Mouse (Mus musculus) olfactory bulb, adult 2 months (tissue): ENCODE measurements around the gene Drd1. TPM values are rescaled to one million over a fixed set of nuclear protein-coding genes. Genes with fewer than 3 reads are reported as not detected.

Source experiments
- H3K27ac ChIP-seq: fragments of 200-500 bp; 2 replicates; pipeline ENCODE4 v1.5.1; 2012; ENCODE audit warnings: low read depth, low read length; ENCODE audit not compliant: insufficient read depth
- H3K4me1 ChIP-seq: fragments of 200-500 bp; 2 replicates; pipeline ENCODE4 v1.6.1; 2012; ENCODE audit warnings: low read length; ENCODE audit not compliant: control insufficient read depth, insufficient read depth
- H3K4me3 ChIP-seq: fragments of 200-500 bp; 2 replicates; pipeline ENCODE4 v1.5.1; 2012; ENCODE audit warnings: mild to moderate bottlenecking, low read depth, low read length, moderate library complexity; ENCODE audit not compliant: insufficient read depth
- CTCF ChIP-seq: fragments of 200-500 bp; IDR thresholded peaks from 2 replicates; pipeline ENCODE4 v1.5.1; 2012; ENCODE audit warnings: low read depth, mild to moderate bottlenecking, low read length, moderate library complexity; ENCODE audit not compliant: insufficient read depth
- POLR2A ChIP-seq: fragments of 200-500 bp; IDR thresholded peaks from 2 replicates; pipeline ENCODE4 v1.6.1; 2012; ENCODE audit warnings: mild to moderate bottlenecking, low read depth, low read length, moderate library complexity; ENCODE audit not compliant: insufficient read depth
- WGBS: fragments of 180-500 bp; shearing (Covaris S2); methylation state at CpG from one replicate; pipeline ENCODE4 v1.1.7; 2018; 5-methylcytosine and 5-hydroxymethylcytosine counted together
- polyA plus RNA-seq: library from polyadenylated mRNA; stranded (reverse); fragments of >200 nt; gene quantifications from 2 replicates; pipeline ENCODE4 v1.2.4, GENCODE M21; 2012; ENCODE audit warnings: low replicate concordance; ENCODE audit not compliant: missing spikeins, insufficient read depth, insufficient read length

Drd1 gene
- not detected in 2 replicates for polyA plus RNA-seq

GRCm38 (mm10) chr13:54055448-54055861, at the start of gene Drd1:
Gene Drd1 (minus strand): TSS chr13:54055705.
- no peak within 1 kb of the TSS for H3K27ac ChIP-seq
- WGBS = 2% methylated on average over 31 of the region's 31 CpGs

GRCm38 (mm10) chr13:54103866-54104265, 48.4 kb upstream of the Drd1 start:
- Histone ChIP-seq H3K4me1 (peaks cover 15% of the 10 kb centered on the region), H3K4me3 (no peak overlapping the region), H3K27ac (no peak overlapping the region)
- TF ChIP-seq POLR2A (no peak), CTCF (no peak)
- 82% methylated on average over 10 of the region's 10 CpGs for WGBS

More at GRCm38 (mm10) chr13:54055448-54055861, at the start of gene Drd1:
- peaks cover 10% of the 10 kb centered on the region for H3K4me1 ChIP-seq
- no peak for TF ChIP-seq POLR2A
- TF ChIP-seq CTCF = peak; percentile 95
- peak within 1 kb of the TSS; percentile 44 for H3K4me3 ChIP-seq

GRCm38 (mm10) chr13:54103271-54103670, 47.8 kb upstream of the Drd1 start:
- H3K27ac ChIP-seq = no peak overlapping the region
- H3K4me1 ChIP-seq = peaks cover 15% of the 10 kb centered on the region
- TF ChIP-seq CTCF (no peak), POLR2A (no peak)
- WGBS = 89% methylated on average over 3 of the region's 3 CpGs
- H3K4me3 ChIP-seq = no peak overlapping the region

- 87% methylated on average over 3 of the region's 3 CpGs for WGBS
- Histone ChIP-seq H3K4me1 (peaks cover 15% of the 10 kb centered on the region), H3K4me3 (no peak overlapping the region), H3K27ac (no peak overlapping the region)
- no peak for TF ChIP-seq CTCF
- TF ChIP-seq POLR2A = no peak
Observed at GRCm38 (mm10) chr13:54102061-54102460, 46.6 kb upstream of the Drd1 start.

- 42% methylated on average over 15 of the region's 15 CpGs for WGBS
- no peak for TF ChIP-seq POLR2A
- no peak for TF ChIP-seq CTCF
- Histone ChIP-seq H3K4me1 (peaks cover 15% of the 10 kb centered on the region), H3K27ac (peak overlapping the region; percentile 96), H3K4me3 (no peak overlapping the region)
Observed at GRCm38 (mm10) chr13:54101031-54101820, 45.7 kb upstream of the Drd1 start.

- Histone ChIP-seq H3K27ac (no peak overlapping the region), H3K4me3 (no peak overlapping the region), H3K4me1 (peaks cover 25% of the 10 kb centered on the region)
- no peak for TF ChIP-seq POLR2A
- no peak for TF ChIP-seq CTCF
- WGBS = 88% methylated on average over 6 of the region's 6 CpGs
Observed at GRCm38 (mm10) chr13:54097797-54098196, 42.3 kb upstream of the Drd1 start.

GRCm38 (mm10) chr13:54097227-54097626, 41.7 kb upstream of the Drd1 start:
- Histone ChIP-seq H3K4me3 (no peak overlapping the region), H3K4me1 (peaks cover 25% of the 10 kb centered on the region), H3K27ac (no peak overlapping the region)
- 93% methylated on average over 4 of the region's 4 CpGs for WGBS
- TF ChIP-seq POLR2A (no peak), CTCF (no peak)

- Histone ChIP-seq H3K27ac (no peak overlapping the region), H3K4me1 (peaks cover 21% of the 10 kb centered on the region), H3K4me3 (no peak overlapping the region)
- WGBS = 78% methylated on average over 8 of the region's 8 CpGs
- no peak for TF ChIP-seq CTCF
- TF ChIP-seq POLR2A = no peak
Observed at GRCm38 (mm10) chr13:54095721-54096120, 40.2 kb upstream of the Drd1 start.

- Histone ChIP-seq H3K27ac (no peak overlapping the region), H3K4me1 (peaks cover 17% of the 10 kb centered on the region), H3K4me3 (no peak overlapping the region)
- TF ChIP-seq POLR2A = no peak
- TF ChIP-seq CTCF = no peak
- 69% methylated on average over 6 of the region's 6 CpGs for WGBS
Observed at GRCm38 (mm10) chr13:54094963-54095362, 39.5 kb upstream of the Drd1 start.

- no peak overlapping the region for H3K4me3 ChIP-seq
- H3K27ac ChIP-seq = no peak overlapping the region
- WGBS = 51% methylated on average over 4 of the region's 4 CpGs
- TF ChIP-seq POLR2A = no peak
- TF ChIP-seq CTCF = no peak
- H3K4me1 ChIP-seq = peaks cover 11% of the 10 kb centered on the region
Observed at GRCm38 (mm10) chr13:54094349-54094748, 38.8 kb upstream of the Drd1 start.
